Mouse (Mus musculus) small intestine, adult 2 months (tissue): ENCODE data around the gene Ankrd13d. TPM values are rescaled to one million over a fixed set of nuclear protein-coding genes. Genes with fewer than 3 reads are reported as not detected.
"Not testable (repeated sequence)": the region's sequence is repeated elsewhere in the genome, so short reads cannot be mapped to it uniquely, and the experiment has no call there.

Experiments used
- H3K27ac ChIP-seq: fragments of 200-500 bp; 2 replicates; pipeline ENCODE4 v1.5.1; 2012; ENCODE audit warnings: low read depth, low read length, control low read depth, inconsistent platforms; ENCODE audit not compliant: insufficient read depth
- H3K27me3 ChIP-seq: fragments of 200-500 bp; 2 replicates; pipeline ENCODE4 v1.6.1; 2012; ENCODE audit warnings: mild to moderate bottlenecking, moderate library complexity, low read length, inconsistent platforms; ENCODE audit not compliant: control insufficient read depth, insufficient read depth
- H3K36me3 ChIP-seq: fragments of 200-500 bp; 2 replicates; pipeline ENCODE4 v1.6.1; 2012; ENCODE audit warnings: mild to moderate bottlenecking, low read length, control low read depth, inconsistent platforms; ENCODE audit not compliant: control insufficient read depth, insufficient read depth
- H3K4me1 ChIP-seq: fragments of 200-500 bp; 2 replicates; pipeline ENCODE4 v1.6.1; 2012; ENCODE audit warnings: low read length, inconsistent platforms, mixed read lengths; ENCODE audit not compliant: control insufficient read depth, insufficient read depth, insufficient read length
- H3K4me3 ChIP-seq: fragments of 200-500 bp; 2 replicates; pipeline ENCODE4 v1.5.1; 2012; ENCODE audit warnings: low read depth, mild to moderate bottlenecking, control low read depth, inconsistent platforms, low read length, moderate library complexity
- CTCF ChIP-seq: fragments of 200-500 bp; IDR thresholded peaks from 2 replicates; pipeline ENCODE4 v1.5.1; 2012; ENCODE audit warnings: low read depth, mild to moderate bottlenecking, control low read depth, inconsistent platforms, low read length, moderate library complexity, mixed read lengths; ENCODE audit not compliant: insufficient replicate concordance, insufficient read length; ENCODE audit errors: extremely low read depth
- POLR2A ChIP-seq: fragments of 200-500 bp; IDR thresholded peaks from 2 replicates; pipeline ENCODE4 v1.6.1; 2012; ENCODE audit warnings: low read depth, mild to moderate bottlenecking, control low read depth, inconsistent platforms, low read length, moderate library complexity
- WGBS: fragments of 180-500 bp; shearing (Covaris S2); methylation state at CpG from one replicate; pipeline ENCODE4 v1.1.7; 2018; 5-methylcytosine and 5-hydroxymethylcytosine counted together
- polyA plus RNA-seq: library from polyadenylated mRNA; depleted of rRNA; stranded (reverse); fragments of >200 nt; gene quantifications from 2 replicates; pipeline ENCODE4 v1.2.3, GENCODE M21; 2012

Ankrd13d gene
- polyA plus RNA-seq, 1 experiment = 1.1 TPM

GRCm38 (mm10) chr19:4261038-4261698, 21.8 kb downstream of the Ankrd13d start:
- TF ChIP-seq POLR2A (no peak), CTCF (0 out of 2 replicates have a peak, but pooled peaks have one; percentile 11)
- WGBS = 41% methylated on average over 8 of the region's 8 CpGs
- H3K27ac ChIP-seq = no peak overlapping the region
- peaks cover 9% of the 10 kb centered on the region for H3K4me1 ChIP-seq
- H3K4me3 ChIP-seq = no peak overlapping the region
- no peaks in the 10 kb centered on the region for H3K27me3 ChIP-seq
- peaks cover 36% of the 10 kb centered on the region for H3K36me3 ChIP-seq

DNA sequence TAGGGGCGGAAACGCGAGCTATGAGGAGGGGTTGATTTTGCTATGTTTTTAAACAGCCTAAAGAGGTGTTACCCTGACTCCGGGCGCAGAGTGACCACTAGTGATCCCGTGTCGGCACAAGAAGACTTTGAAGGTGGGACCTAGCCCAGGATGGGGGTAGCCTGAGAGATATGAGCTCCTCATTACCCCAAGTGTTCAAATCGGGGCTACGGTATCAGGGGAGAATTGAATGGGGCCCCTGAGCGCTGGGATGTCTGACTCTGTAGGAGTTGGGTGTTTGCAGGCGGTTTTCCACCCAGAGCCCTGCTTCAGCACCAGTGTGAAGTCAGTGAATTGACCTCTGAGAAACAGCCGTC, 25.1 kb downstream of the Ankrd13d start:
- Histone ChIP-seq H3K27ac (peak overlapping the region; percentile 61), H3K4me1 (peaks cover 9% of the 10 kb centered on the region), H3K4me3 (peak overlapping the region; percentile 77), H3K27me3 (no peaks in the 10 kb centered on the region), H3K36me3 (0 out of 2 replicates have a peak, but pooled peaks cover 5% of the 10 kb centered on the region)
- no peak for TF ChIP-seq POLR2A
- no peak for TF ChIP-seq CTCF
- 22% methylated on average over 12 of the region's 12 CpGs for WGBS

- H3K4me1 ChIP-seq = peaks cover 9% of the 10 kb centered on the region
- H3K27me3 ChIP-seq = no peaks in the 10 kb centered on the region
- TF ChIP-seq POLR2A = peak; percentile 27; the same call in 1 of the 2 replicates
- TF ChIP-seq CTCF = peak; percentile 93
- H3K36me3 ChIP-seq = 0 out of 2 replicates have a peak, but pooled peaks cover 4% of the 10 kb centered on the region
- peak overlapping the region; percentile 77 for H3K4me3 ChIP-seq
- under 1% methylated on average over 41 of the region's 41 CpGs for WGBS
- peak overlapping the region; percentile 61 for H3K27ac ChIP-seq
These were observed 25.6 kb downstream of the Ankrd13d start for GRCm38 (mm10) chr19:4257216-4257896.

DNA sequence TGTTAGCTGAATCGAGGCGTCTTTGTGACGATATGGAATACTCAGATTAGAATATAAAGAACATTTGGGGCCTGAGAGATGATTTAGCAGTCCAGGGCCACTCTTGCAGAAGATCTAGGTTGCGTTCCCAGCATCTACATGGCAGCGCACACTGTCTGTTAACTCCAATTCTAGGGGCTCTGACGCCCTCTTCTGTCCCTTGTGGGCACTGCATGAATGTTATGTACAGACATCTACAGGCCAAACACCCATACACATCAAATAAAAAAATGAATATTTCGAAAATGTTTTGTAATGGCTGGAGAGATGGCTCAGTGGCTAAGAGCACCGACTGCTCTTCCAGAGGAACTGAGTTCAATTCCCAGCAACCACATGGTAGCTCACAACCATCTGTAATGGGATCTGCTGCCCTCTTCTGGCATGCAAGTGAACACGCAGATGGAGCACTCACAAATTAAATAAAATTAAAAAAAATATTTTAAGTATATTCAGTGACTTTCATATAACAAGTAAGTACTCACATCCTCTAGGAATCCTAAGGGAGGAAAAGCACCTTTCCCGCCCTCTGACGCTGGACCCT, 27.3 kb downstream of the Ankrd13d start:
- WGBS = 84% methylated on average over 11 of the region's 11 CpGs
- no peaks in the 10 kb centered on the region for H3K36me3 ChIP-seq
- no peak overlapping the region for H3K27ac ChIP-seq
- H3K27me3 ChIP-seq = no peaks in the 10 kb centered on the region
- no peak for TF ChIP-seq POLR2A
- peak; percentile 39; the same call in 1 of the 2 replicates for TF ChIP-seq CTCF
- H3K4me1 ChIP-seq = peaks cover 5% of the 10 kb centered on the region; the same call in 1 of the 2 replicates
- H3K4me3 ChIP-seq = no peak overlapping the region

DNA sequence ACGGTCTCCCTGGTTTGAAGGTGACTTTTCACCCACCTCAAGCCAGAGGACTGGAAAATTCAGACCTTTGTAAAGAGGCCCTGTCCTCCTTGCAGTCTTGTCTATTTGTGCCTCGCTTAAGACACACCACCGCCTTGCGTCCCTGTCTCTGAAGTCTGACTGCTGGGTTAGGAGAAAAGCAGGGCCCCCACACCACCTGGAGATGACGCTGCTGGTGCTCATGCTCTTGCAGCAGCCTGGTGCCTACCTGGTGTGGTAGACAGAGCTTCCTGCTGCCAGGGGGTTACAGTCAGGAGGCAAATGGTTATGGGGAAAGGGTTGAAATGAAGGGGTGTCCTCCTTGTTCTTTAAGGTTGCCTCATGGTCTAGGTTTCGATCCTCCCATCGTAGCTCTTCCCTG, 28.7 kb downstream of the Ankrd13d start:
- Histone ChIP-seq H3K36me3 (no peaks in the 10 kb centered on the region), H3K4me1 (peaks cover 2% of the 10 kb centered on the region; the same call in 1 of the 2 replicates), H3K27ac (no peak overlapping the region), H3K27me3 (no peaks in the 10 kb centered on the region), H3K4me3 (no peak overlapping the region)
- WGBS = 91% methylated on average over 7 of the region's 7 CpGs
- no peak for TF ChIP-seq CTCF
- no peak for TF ChIP-seq POLR2A

GRCm38 (mm10) chr19:4248683-4249082, 34.3 kb downstream of the Ankrd13d start:
- not testable (repeated sequence) for H3K4me1 ChIP-seq, H3K4me3 ChIP-seq, H3K27me3 ChIP-seq, H3K27ac ChIP-seq, H3K36me3 ChIP-seq
- 26% methylated on average over 1 of the region's 1 CpGs for WGBS

DNA sequence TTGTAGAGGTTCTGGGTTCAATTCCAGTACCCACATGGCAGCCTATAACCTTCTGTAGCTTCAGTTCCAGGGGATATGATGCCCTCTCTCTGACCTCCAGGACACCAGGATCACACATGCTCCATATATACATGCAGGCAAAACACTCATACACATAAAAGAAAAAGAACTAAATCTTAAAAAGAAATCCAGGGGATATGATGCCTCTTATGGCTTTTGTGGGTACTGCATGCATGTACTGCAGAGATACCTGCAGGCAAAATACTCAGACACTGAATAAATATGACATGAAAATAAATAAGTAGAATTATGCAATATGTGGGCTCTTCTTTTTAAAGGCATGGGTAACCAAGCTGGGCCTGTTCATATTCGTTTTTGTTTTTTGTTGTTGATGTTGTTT, 35.9 kb downstream of the Ankrd13d start:
- no peak overlapping the region for H3K4me3 ChIP-seq
- TF ChIP-seq POLR2A = no peak
- no peak for TF ChIP-seq CTCF
- 65% methylated on average over 1 of the region's 1 CpGs for WGBS
- H3K4me1 ChIP-seq = peaks cover 6% of the 10 kb centered on the region; the same call in 1 of the 2 replicates
- H3K27me3 ChIP-seq = no peaks in the 10 kb centered on the region
- no peaks in the 10 kb centered on the region for H3K36me3 ChIP-seq
- no peak overlapping the region for H3K27ac ChIP-seq
